Mouse (Mus musculus): ENCODE results near the gene Man1c1.

The Man1c1 gene

DNA sequence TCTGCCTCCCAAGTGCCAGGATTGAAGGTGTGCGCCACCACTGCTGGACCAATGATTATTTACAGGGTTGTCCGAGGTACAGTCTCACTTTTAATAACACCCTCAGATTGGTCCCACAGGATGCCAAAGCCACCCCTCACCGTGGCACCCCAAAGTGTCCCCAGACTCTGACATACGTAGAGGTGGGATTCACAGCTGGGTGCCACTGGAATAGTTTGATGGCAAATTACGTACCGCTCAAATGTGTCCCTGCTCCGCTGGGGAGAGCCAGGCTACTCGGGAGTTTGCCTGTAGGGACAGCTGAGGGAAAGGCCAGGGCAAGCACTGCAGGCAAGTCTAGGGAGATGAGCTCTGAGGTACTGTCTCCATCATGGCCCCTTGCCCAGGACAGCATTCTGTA, 30.9 kb downstream of the Man1c1 start:
- no peak for DNase-seq

DNA sequence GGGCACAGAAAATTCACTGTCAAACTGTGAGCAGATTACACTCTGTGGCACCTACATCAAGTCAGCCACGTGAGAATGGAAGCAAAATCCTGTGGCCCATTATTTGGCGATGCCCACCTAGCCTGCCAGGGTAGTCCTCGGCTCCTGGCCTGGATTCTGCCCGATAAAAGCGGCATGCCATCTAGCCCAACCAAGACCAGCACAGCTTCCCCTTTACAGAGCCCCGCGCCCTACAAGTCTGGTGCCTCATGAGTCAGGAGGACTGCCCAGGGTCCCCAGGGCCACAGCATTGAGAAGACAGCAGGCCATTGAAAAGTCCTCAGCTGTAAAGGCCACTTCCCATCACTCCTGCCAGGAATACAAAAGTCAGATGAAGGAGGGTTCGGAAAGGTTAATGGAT, 31.8 kb downstream of the Man1c1 start:
- no peak for DNase-seq

DNA sequence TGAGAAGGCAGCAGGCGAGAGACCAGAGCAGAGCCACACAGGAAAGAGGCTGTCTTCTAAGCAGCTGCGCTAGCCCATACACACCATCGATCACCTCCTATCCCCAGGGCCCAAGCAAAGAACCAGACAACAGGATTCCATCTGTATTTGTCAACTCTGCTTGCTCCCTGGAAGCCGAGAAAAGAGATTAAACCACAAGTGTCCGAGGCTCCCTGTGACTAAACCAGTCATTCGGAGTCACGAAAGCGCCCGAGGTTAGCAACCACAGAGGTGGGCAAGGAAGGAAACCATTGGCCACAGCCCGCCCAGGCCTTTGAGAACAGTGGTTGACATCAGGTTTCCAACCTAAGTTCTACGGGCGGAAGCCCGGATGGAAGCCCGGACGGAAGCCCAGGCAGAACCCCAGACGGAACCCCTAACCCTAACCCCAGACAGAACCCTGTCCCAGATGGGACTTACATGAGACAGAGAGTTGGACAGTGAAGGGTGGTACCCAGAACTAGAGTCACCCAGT, 32.4 kb downstream of the Man1c1 start:
- no peak for DNase-seq

DNA sequence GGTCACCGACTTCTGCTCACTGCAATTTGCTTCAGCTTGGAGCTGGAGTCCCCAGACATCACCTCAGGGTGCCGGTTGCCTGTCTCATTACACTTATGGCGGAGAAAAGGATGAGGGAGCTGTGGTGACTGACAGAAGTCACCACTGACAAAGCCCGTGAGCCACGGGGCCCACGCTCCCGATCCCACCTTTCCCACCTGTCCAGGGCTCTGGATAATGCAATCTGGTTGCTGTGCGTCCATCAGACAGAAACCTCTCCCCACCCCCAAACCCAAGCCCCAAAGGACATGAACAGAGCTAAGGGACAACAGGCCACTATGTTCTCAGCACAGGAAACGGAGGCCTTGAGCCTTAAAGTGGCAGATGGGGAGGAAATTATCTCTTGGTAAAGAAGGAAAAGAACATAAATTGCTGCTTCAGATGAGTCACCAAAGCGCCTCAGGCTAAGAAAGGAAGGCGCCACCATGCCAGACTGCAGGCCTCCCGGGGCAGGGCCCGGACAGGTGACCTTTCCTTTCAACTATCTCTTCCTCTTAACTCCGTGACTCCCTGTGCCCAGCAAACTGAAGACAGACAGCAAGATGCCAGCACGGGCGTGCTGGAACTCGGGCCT, 34.2 kb downstream of the Man1c1 start:
- DNase-seq: no peak

DNA sequence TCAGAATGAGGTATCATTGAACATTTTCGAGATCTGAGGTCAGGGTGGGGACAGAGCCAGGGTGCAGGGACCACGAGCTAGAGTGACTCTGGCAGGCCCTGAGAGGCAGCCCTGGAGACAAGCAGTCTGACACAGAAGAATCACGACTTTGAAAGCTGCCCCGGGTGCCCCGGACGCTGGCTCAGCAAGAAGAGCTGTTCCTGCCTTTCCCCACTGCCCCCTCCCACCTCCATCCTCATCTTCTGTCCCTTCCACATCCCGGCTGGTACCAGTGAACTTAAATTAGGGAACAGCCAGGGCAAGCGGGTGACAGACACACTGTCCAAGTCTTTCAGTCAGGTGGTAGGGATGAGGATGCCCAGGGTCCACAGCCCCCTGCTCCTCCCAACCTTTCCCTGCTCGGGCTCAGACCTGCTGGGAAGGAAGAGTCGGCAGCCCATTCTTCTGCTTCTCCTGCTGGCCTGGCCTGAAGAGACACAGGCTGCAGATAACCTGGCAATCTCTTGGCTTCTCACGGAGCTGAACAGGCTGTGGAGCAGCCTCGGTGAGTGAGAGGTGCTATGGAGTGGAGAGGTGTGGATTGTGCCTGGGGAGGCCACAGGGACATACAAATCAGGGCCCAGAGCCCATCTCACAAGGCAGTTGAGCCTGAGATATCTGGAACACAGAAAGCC, 35.6 kb downstream of the Man1c1 start:
- DNase-seq: no peak

DNA sequence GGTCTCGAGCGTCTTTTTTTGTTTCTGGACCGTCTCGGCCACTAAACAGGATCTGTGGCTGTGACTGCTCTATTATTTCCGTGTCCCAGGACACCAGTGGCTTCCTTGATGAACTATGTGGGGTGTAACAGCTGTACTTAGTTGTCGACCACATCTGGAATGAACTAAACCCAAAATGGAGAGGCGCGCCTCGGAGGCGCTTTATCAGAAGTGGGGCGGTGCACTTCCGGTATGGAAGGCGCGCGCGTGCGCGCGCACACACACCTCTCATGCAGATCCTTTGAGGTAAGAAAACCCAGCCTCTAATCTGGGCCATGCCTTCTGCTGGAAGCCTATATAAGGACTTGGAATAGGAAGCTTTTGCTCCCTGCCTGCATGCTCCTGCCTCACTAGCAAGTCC, 37.7 kb downstream of the Man1c1 start:
- no peak for DNase-seq

DNA sequence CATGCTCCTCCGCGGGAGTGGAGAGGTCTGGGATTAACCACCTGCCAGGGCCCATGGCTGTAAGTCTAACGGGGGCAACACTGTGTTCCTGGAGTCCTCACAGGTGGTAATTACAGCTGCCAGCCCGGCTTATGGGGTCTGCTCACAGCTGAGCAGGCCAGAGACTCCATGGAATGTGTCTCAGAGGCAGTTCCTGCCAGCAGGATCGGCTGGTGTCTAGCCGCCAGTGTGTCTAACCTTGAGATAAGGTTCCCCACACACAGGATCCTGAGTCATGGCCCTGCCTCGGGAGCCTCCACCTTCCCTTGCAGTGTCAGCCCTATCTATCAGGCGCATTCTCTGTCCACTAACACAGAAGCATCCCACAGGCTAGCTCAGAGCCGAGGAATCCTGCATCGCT, 41.0 kb downstream of the Man1c1 start:
- DNase-seq: no peak

DNA sequence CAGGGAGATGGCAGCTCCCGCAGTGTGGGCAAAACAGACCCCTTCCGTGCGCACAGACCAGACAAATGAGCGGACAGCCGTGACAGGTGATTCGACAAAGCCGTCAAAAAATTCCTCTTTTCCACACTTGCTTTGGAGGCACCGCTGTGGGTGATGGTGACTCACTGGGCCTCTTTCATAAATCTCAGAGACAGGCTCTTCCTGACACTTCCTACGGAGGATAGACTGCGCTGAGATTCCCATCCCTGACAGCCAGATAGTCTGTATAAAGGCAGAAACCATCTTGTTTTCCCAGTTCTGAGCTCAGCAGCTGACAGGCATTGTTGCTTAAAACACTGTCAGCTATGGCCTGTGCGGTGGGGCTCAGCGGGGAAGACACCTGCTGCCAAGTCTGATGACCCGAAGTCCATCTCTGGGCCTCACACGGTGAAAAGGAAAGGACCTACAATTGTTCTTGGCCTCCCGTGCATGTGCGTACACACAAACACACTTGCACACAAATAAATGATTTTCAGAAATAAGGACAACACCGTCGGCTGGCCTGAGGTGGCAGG, 43.4 kb downstream of the Man1c1 start:
- no peak for DNase-seq

DNA sequence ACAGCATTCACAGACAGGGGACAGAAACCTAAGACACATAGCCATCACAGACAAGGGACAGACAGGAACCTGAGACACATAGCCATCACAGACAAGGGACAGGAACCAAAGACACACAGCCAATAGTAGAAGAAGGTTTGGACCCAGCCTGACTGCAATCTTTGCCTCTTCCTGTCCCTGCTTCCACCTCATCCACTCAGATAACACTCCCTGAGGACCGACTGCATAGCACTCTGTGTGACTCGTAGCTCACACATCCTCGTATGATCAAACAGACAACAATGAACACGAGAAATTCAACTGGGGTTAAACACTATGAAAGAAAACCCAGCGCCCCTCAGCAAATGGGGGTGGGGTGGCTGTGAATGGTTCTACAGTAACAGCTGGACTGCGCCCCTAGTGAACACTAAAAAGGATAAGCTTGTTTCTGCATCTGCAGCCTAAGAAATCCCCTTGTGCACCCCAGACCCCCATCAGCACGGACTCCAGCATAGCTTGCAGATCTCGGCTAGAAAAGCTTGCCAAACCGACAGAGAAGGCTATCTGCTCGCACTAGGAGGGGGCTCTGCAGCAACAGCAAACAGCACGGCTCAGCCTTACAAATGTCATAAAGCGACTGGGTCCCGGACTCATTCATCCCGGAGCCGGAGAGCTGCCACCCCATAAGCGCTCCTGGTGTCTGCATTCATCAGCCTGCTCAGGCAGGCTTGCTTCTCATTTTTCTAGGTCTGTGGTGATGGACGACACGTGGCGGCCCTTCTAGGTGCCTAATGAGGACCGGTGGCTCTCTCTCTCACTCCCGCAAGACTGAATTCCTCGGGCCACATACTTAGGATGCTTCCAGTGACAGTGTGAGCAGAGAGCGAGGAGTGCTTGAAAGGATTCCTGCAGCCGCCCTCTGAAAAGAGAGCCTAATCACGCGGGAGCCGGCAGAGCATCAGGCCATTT, 44.5 kb downstream of the Man1c1 start:
- no peak for DNase-seq

DNA sequence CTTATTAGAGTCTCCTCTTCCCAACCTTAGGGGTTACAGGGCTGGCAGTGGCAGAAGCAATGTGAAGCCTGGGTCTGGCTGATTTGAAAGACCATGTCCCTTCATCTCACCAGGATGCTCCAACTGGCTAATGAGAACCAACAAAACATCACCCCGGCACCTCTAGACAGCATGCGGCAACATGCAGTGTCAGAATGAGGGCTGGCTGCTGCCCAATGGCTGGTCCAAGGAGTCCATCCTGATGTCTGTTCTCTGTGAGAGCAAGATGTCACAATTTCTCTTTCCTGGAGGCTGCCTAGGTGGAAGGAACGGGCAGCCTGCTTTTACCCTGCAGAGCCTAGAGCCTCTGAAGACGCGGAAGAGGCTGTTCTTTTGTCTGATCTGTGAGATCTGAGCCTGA, 46.6 kb downstream of the Man1c1 start:
- no peak for DNase-seq

DNA sequence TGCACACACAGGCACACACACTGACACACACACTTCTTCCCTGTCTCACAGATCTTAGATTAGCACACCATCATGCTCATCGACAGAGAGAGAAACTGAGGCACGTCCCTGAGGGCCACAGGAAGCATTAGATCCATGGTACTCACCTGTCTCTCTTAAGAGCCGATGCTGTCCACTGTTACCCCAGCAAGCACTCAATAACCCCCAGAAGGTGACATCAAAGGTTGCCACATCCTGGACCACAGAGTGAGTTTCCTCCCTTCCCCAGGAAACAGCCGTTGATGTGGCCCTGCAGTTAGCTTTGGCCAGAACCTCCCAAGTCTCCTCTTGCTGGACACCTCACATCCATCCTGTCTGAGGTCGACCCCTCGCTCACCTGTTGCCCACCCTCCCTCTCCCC, 49.7 kb downstream of the Man1c1 start:
- no peak for DNase-seq

DNA sequence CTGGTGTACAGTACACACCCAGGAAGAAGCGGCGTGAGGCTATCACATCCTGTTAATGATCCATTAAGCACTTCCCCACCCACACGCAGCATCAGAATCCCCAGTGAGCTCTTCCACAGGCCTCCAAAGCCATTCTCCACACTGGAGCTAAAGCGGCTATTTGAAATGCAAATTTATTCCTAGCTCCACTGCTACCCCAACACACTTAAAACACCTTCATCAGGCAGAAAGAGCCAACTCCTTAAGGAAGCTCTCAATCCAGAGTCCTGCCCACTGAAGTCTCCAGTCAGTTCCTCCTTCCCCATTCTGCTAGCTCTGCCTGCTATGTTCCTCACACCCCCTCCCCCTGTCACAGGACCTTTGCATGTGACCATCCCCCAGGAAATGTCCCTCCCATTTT, 51.4 kb downstream of the Man1c1 start:
- DNase-seq: peak in 1 of 2 experiments; percentile 33

DNA sequence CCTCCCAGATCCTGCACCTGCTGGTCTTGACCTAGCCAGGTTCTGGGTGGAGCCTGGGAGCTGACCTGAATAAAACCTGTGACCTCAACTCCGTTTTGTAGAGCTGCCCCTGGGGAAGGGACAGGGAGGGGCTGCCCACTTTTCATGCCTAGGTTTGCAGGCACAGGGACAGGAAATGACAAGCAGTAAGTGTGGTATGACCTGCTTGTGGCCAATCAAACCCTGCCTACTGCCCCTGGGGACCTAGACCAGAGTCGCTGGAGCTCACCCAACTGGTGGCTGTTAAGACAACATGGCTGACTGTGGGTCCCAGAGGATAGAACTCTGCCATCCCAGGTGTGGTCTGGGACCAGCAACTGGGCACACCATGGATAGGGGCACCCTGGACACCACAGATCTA, 51.9 kb downstream of the Man1c1 start:
- peak; percentile 57 to 68 for DNase-seq

DNA sequence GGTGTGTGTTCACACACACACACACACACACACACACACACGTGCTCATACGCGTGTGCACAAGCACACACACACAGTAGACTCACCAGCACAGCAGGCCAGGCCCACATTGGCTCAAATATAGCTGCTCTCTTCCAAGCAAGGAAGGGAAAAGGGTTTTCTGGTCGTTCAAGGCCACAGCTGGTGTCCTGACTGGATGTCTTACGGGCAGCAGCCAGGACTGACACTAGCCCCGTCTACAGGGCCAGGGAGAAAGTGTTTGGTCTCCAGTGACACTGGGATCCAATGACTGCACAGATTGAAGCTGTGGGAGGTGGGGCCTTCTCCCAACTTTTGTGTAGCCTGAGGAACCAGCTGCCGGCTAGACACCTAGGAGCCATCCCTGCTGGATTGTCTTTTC, 52.7 kb downstream of the Man1c1 start:
- DNase-seq: no peak

DNA sequence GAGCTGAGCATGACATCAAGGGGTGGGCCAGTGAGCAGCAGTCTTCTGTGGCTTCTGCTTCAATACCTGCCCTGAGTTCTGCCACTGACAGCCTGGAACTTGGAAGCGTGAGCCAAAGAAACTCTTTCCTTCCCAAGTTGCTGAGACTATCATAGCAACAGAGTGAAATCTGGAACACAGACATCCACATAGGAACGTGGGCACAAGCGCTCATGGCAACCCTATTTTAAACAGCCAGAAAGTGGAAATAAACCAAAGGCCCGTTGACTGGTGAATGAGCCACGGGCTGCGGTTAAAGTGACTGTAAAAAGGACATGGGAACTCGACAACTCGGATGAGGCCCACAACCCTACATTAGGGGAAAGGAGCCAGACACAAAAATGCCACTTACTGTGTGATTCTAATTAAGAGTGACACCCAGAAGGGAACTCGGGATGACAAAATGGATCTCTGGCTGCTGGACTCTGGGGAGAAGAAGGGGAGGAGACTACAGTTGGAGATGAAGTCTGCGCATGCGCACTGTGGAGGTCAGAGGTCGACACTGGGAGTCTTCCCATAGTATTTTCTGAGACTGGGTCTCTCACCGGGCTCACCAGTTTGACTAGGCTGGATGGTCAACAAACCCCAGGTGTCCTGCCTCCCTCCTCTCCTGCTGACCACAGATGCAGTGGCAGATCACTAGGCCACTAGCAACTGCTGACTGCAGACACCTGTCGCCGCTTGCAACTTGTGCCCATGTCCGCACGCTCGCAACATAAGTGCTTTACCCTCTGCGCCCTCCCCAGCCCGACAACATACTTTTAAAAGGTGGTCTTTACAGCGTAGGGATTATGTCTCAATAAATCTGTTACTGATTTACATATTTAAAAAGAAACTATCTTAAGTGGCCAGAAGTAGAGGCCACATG, 58.8 kb downstream of the Man1c1 start:
- no peak for DNase-seq

DNA sequence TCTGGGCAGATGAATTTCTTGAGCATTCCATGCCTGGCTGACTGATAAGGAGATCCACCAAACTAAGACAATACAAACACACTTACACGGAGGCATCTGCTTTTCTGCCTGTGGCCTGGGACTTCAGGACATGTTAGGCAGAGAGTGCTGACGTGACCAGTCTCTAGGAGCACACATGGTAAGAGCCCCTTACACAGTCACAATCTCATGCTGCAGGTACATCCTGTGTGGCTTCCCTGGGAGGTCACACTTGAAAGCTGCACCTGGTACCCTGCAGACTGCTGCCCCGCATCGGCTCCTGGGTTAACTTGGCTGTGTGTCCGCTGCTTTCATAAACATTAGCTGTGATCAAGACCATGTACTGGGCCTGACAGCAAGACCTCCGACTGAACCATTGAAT, 59.7 kb downstream of the Man1c1 start:
- no peak for DNase-seq

DNA sequence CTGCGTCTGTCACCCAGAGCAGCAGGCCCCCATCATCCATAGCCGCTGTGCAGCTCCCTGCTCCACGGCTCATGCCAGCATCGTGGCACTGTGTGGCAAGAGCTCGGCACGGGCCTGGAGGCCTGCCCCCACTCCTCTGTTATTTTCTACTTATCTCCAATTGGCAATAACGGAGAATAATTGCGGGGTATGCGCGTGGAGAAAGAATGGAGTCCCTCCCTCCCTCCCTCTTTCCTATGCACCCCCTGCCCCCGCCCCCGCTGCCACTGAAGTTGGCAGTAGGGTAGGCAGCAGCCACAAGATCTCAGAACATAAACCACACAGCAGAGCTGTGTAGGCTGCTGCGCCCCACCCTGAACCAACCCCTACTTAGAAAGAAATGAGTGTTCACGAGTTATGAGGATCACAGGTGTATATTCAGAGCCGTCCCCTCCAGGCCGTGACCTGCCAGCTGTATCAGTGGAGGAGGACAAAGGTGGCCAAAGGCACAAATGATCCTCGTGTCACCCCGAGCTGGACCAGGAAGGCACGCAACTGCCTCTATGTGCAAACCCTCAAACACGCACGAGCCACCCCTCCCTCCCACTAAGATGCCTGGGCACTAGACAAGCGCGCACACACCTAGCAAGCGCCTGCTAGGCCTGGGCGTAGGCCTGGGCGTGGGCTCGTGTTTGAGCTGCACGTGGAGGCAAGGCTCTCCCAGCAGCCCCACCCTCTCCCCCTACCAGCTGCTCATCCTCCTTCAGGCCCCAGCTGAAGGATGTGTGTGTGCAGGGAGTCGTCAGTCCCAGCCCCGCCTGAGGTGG, 62.2 kb downstream of the Man1c1 start:
- no peak for DNase-seq

DNA sequence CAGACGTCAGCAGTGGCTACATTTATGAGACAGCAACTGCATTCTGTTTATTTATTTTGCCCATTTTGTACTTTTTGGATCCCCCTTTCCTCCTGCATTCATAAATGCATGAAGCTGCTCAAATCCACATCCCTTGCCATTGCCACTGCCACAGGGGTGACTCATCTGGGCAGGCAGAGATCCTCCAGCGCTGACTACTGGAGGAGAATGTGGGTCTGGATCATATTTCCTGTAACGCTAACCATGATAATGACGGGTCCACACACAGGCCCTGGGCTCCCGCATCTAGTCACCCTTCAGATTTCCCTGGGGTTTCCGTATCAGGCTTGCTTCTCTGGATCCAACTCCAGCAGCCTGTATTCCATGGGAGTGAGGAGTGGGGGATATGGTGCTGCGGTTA, 64.8 kb downstream of the Man1c1 start:
- no peak for DNase-seq

DNA sequence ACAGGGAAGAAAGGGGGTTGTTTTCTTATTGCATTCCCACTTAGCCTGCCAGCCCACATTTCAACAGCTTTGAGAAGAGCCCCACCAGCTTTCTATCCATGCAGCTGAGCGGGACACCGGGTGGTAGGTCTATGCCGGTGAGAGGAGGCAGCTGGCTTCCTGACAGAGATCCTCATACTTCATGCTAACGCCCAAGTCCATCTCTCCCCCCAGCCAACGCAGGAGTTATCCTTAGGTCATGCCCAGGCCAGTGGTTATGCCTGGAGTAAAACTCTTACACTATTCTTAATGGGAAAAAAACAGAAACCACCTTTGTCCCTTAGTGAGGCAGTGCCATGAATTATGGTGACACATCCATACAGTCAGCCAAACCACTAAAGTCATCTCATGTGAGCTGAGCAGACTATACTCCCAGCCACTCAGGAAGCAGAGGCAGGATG, 66.0 kb downstream of the Man1c1 start:
- no peak for DNase-seq

DNA sequence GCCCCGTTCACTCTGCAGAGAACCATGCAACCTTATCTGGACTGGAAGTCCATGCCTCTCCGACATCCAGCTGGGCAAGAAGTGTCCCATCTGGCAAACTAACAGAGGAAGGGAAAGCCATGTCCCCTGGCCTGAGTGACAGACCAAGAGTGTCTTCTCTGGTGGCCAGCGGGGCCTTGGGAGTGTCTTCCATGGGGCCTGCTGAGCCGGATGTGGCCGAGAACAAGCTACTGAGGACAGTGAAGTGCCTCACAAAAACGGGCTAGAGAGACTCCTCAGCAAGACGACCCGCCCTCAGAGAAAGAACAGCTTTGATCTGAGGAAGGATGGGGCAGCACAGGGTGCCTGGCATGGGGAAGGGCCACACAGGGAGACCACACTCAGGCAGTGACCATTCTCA, 67.7 kb downstream of the Man1c1 start:
- no peak for DNase-seq

DNA sequence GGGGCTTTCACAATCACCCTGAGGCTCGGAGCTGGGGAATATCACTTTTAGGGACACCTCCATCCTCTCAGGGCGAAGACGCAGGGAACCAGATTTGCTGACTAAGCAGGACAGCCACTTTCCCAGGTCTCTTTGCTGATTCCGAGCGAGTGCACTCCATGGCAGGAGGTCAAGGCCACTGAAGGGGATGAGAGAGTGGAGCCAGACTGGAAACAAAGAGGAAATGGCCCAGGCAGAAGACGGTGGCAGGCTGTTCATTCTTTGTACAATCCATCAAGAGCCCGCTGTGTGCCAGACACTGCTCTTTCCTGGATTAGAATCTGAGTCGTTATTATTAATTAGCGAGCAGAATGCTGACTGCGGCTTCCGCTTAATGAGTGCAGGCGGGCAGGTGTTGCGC, 70.1 kb downstream of the Man1c1 start:
- no peak for DNase-seq
